Mouse (Mus musculus) c-Kit-positive CD71-positive TER-119-positive erythroid progenitor cells, embryonic 14.5 days (primary cell): ENCODE measurements around the gene Gm15737.

Experiments used
- DNase-seq: peaks from one replicate; pipeline ENCODE4 v3.0.0-alpha.2; 2013; ENCODE audit warnings: low spot score

Gene Gm15737

GRCm38 (mm10) chr6:92869089-92869581 is at the start of gene Gm15737:
Gene Gm15737, plus strand, starts transcription at chr6:92869357.
- DNase-seq: no peak

- DNase-seq: no peak
These were observed 47.6 kb upstream of the Gm15737 start for GRCm38 (mm10) chr6:92821606-92822005.

- DNase-seq: no peak
These were observed 47.2 kb upstream of the Gm15737 start for GRCm38 (mm10) chr6:92822006-92822405.

GRCm38 (mm10) chr6:92823991-92824390 is 45.2 kb upstream of the Gm15737 start:
- no peak for DNase-seq

DNA sequence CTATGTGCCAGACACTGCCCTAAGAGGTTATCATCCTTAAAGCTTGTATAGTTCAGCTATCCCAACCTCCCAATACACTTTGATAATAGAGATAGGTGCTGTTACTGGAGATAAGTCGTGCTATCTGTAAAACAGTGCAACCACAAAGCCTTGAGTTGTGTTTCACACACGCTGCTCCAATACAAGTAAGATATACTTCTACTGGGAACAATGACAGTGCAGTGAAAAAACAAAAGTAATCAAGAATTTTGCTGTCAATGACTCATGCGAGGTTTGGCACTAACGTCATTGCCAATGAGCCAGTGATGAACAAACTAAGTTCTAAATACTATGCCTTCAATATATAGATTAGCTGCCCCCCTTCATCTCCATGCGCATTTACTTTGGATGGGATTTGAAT is 42.6 kb upstream of the Gm15737 start:
- no peak for DNase-seq

- DNase-seq: no peak
These were observed 41.8 kb upstream of the Gm15737 start for GRCm38 (mm10) chr6:92827360-92827759.

DNA sequence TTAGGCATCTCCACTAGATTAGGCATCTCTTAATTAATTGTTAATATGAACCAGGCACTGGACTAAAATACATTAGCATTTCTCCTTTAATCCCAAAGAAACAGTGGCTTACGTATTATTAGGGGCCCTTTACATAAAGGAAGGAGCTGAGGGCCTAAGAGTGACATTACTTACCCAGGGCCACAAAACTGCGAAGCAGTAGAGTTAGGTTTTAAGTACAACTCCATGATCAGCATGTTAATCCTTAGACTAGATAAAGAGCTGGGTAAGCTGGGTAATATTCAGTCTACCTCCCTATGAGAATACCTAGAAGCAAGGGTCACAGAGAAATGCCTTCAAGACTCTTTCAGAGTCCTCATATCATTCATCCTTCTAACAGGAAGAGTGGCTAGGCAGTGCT is 40.0 kb upstream of the Gm15737 start:
- no peak for DNase-seq

- DNase-seq: no peak
These were observed 38.1 kb upstream of the Gm15737 start for GRCm38 (mm10) chr6:92831106-92831505.

DNA sequence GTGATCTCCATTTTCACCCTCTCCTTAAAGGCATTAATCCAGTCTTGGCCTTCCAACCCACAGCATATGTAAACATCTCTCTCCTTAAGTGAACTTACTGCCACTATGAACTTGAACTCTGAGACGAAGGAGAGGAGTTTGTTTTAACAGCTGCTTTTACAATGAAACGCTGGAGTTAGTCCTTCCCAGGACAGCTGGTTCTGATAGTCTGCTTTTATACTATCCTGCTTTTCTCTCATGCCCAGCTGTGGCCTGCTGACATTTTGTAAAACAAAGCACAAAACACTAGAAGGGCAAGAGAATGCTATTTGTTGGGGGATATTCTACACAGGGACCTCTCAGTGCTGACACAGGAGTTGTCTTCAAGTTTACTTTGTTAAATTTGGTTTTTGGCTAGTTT is 27.2 kb upstream of the Gm15737 start:
- DNase-seq: no peak

GRCm38 (mm10) chr6:92843474-92843873 is 25.7 kb upstream of the Gm15737 start:
- no peak for DNase-seq

DNA sequence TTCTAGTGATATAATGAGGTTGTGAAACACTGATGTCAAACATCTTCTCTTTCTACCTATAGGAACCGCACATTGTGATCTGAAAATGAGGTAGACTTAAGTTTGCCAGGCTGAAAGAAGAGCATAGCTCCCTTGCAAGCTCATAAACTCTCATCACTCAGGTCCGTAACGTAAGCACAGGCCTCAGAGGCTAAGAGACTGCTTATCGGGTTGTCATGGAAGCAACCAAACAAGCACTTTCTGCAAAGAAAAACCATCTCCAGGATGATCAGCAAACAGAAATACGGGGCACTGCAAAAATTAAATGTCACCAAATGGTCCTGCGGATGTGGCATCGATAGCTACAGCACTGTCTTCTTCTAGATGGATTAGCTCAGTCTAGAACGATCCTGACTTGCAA is 23.3 kb upstream of the Gm15737 start:
- DNase-seq: no peak

- no peak for DNase-seq
These were observed 22.5 kb upstream of the Gm15737 start for GRCm38 (mm10) chr6:92846614-92847013.

- no peak for DNase-seq
These were observed 19.9 kb upstream of the Gm15737 start for GRCm38 (mm10) chr6:92849208-92849607.

DNA sequence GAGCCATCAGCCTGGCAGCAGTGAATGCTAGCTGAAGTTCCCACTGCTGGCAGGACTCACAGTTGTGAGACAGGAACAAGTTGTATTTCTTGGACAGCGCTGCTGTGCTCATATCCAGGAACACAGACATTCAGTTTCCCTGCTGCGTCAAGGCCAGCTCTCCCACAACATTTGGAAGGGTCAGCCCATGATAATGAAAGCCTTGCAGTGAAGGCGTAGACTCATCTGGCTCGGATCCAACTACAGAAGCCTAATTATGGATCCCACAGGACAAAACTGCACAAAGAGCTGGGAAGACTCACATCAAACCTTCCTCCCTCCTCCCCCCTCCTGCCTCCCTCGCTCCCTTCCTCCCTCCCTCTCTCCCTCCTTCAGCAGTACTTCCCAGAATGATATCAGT is 18.9 kb upstream of the Gm15737 start:
- DNase-seq: no peak

DNA sequence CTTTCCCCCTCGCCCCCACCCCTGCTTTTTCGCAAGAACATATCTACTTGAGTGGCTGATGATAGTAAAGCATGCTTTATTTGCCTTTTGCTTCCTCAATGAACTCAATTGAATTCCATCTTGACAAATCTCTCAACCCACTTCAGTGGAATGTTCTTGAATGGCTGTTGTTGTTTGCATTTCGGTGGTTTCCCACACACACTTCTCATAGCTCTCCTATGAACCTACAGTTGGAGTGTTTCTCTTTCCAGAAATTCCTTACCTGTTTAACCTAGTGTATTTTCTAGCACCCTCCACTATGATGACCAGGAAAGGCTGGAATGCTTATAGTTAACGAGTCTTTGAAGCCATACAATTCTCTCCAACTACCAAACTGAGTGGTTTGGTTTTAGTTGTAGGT is 14.3 kb upstream of the Gm15737 start:
- DNase-seq: no peak

DNA sequence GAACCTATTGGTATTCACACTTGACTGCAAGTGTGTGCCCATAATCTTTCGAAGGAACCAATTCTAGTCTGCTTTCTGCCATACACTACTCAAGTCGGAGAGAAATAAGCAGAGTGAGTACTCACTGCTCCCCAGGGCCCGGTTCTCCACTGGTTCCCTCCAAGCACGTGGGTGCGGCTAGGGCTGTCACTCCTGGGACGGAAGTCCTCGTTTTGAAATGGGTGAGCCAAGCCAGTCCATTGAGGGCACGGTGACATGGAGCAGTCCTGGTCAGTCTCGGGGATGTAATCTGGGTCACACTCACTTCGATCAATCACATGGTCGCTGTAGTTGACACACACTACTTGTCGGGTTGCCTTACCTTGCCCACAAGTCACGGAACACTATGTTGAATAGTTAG is 11.4 kb upstream of the Gm15737 start:
- DNase-seq: no peak

DNA sequence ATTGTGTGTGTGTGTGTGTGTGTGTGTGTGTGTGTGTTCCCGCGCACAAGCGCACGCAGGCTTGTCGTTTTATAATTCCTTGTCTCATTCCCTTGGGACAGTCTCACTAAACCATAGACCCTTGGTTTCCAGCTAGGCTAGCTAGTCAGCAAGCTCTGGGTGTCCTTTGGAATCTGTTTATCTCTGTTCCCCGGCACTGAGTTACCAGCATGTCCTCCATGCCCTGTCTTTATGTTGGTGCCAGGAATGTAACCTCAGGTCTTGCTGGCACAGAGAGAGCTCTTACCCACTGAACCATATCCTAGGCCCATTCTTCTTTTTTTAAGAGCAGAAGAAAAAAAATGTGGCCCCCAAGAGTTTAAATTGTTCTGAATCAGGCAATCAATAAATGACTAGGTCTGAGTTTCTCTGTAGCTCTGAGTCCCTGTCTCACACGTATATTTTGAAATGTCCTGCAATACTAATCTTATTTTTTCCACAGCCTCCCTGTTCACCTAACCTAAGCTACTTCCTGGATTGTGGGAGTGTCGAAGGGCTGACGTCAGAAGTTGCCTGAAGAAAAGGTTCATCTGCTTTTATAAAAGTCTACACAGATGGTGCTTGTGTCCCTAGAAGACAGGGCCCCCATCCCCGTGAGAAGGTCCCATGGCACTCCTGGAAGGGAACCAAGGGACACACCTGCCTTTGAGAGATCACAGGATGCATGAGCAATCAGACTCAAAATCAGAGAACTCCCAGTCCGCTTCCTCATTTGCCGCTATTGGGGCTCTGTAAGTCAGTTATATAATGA is 10.2 kb upstream of the Gm15737 start:
- DNase-seq: no peak

DNA sequence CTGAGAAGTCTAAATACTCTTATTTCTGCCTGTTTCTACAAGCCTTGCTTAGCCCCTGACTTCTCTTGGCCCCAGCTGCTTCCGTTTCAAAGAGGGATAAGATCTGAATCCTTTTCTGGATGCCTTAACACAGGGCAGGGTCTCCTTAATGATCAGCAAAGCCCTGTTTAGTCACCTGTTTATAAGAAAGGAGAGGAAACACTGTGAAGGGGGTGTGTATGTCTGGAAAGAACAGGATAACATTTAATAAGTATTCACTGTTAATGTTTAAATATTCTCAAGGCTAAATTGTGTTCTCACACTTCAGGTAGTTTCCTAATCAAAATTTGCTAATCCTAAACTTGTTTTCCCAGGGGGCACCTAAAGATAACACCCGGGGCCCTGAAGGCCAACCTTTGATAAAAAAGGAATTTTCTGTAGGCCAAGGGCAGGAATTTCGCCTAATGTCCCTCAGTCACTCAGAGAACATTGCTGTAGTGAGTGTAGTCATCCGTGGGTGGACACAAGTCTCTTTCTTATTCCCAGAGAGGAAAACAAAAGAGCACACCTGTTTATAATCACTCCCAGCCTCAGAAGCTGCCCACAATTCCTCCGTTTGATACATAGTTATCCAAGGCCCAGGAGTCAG is 8.8 kb upstream of the Gm15737 start:
- DNase-seq: no peak

DNA sequence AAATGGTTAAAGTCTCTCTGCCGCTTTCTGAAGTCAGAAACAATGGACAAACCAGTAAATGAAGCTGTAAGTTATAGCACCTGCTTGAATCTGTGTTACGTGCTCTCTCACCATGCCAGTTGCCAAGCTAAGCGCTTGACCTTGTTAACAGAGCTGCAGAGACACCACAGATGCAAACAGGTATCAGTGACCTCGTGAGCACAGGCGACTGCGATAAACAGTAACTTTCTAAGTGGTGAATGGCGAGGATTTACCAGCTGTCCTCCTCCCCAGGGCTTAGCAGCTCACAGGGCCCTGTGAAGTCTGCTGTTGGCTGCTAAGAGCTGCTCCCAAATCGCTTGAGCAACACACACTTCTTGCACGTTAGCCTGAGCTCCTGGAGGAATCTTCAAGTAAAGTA is 6.6 kb upstream of the Gm15737 start:
- DNase-seq: no peak

DNA sequence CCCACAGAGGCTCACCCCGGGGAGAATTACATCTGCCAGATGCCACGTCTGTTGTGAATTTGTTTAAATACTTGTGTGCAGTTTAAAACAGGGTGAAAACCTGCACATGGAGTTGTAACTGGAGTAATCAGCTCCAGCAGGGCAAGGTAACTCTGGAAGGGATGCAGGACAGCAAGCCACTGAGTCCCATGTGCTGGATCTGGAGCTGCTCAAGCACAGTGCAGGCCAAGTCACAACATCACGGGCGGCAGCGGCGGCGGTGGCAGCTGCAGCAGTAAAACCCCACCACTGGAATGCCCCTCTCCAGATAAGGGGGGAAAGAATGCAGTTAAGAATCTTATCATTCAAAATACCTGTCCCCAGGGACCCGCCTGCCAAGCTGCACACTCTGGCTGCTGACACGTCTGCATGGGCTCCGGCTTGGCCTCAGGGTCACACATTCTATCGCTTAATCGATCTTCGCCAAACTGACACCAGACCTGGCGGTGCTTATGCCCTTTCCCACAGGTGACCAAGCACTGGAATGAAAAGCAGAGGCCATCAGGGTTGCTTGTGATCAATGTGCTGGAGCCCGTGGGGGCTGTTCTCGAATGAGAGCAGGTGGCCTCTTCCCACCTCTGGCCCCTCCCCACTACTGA is 544 bp downstream of the Gm15737 start:
- no peak for DNase-seq

GRCm38 (mm10) chr6:92871813-92872212 is 2.7 kb downstream of the Gm15737 start:
- DNase-seq: no peak

DNA sequence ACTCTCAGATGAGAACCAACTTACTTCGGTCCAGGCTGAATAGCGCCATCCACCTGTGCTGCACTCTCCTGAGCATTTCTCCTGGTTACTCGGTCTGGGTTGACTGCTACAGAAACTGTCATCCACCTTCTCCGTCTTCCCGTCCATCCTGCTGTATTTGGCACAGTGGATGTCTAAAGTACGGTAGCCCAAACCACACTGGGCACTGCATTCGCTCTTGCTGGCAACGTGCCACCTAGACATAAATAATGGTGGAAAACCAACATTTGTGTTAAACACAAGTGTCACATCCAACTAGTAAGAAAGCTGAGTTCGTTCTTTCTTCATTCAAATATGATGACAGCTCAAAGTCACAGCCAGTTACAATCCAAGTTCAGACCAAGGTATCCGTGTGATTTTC is 3.6 kb downstream of the Gm15737 start:
- DNase-seq: no peak

DNA sequence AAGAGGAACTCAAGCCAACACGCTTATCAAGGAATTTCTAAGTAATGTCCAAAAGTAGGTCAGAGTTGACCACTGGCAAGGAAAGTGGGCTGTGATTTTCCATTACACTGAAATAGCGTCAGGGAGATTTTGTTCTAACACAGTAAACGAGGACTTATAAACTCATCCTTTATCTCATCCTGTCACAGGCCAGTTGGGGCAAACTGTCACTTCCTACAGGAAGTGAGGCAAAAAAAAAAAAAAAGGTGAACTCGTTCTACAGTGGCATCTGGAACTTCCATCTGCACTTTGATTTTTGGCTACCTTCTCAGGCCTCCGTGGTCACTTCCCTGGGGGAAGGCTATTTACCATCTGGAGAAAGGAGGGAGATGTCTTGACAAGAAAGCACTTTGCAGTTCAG is 5.7 kb downstream of the Gm15737 start:
- DNase-seq: no peak
